Mouse (Mus musculus): ENCODE results near the gene Uap1. TPM values are rescaled to one million over a fixed set of nuclear protein-coding genes. Genes with fewer than 3 reads are reported as not detected.

The Uap1 gene
- polyA plus RNA-seq (2014; fragmentation: Illumina TruSeq; extraction: RNeasy Lipid Tissue Mini Kit (QIAGEN cat#74804); ENCODE audit: low read depth, low replicate concordance) = 65.5 TPM

GRCm38 (mm10) chr1:170174814-170175332 is at the start of gene Uap1:
Gene Uap1, minus strand, starts transcription at chr1:170174957.

GRCm38 (mm10) chr1:170214757-170215522 is 40.2 kb upstream of the Uap1 start, which contains the start of gene Uhmk1:
Gene Uhmk1, minus strand, starts transcription at chr1:170215397.

DNA sequence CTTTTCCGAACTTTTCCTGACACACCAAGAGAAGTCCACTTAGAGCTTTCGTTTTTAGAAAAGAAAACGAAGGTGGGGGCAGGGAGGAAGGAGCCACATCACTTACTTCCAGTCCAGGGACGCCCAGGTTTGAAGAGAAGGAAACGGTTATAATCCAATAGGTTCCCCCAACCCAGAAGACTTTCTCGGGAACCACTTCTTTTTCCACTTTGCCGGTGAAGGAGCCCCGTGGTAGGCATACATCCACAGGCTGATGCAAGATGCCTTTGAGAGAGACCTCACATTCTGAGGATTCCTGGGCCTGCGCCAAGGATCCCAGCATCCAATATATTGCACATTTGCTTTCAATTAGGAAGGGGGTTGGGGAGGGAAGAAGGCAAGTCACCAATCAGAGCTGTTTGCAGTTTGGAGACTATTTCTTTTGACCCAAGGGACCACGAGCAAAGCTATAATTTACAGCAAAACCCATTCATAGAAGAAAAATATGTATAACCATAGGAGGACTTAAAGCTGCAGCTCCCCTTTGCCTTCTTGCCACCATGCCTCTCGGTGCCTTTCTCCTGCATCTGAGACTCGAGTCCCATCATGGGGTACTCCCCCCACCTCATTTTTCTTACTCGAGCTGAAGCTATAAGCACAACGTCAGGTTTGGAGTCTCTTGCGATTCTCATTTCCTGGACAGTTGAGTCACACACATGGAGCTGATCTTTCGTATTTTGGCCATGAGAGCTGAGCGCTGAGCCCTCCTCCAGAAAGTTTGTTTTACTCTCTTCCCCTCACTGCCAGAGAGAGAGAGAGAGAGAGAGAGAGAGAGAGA is 64.0 kb downstream of the Uap1 start, which contains the start of gene Ddr2:
Gene Ddr2, minus strand, starts transcription at position 247 of the 817 bp plus-strand sequence.

Other genes starting within 250 kb of the Uap1 start
- 0.37 TPM for gene Ccdc190, start 246.3 kb downstream of the Uap1 start, polyA plus RNA-seq (2014; fragmentation: Illumina TruSeq; extraction: RNeasy Lipid Tissue Mini Kit (QIAGEN cat#74804); ENCODE audit: low read depth, low replicate concordance)
- 8.0 TPM for gene Hsd17b7, start 205.7 kb downstream of the Uap1 start, polyA plus RNA-seq (2014; fragmentation: Illumina TruSeq; extraction: RNeasy Lipid Tissue Mini Kit (QIAGEN cat#74804); ENCODE audit: low read depth, low replicate concordance)
- gene Ddr2, start 64.2 kb downstream of the Uap1 start, polyA plus RNA-seq (2014; fragmentation: Illumina TruSeq; extraction: RNeasy Lipid Tissue Mini Kit (QIAGEN cat#74804); ENCODE audit: low read depth, low replicate concordance) = 30.0 TPM
- gene Uhmk1, start 40.4 kb upstream of the Uap1 start, polyA plus RNA-seq (2014; fragmentation: Illumina TruSeq; extraction: RNeasy Lipid Tissue Mini Kit (QIAGEN cat#74804); ENCODE audit: low read depth, low replicate concordance) = 23.0 TPM
- not detected for gene Sh2d1b2, start 57.8 kb upstream of the Uap1 start, polyA plus RNA-seq (2014; fragmentation: Illumina TruSeq; extraction: RNeasy Lipid Tissue Mini Kit (QIAGEN cat#74804); ENCODE audit: low read depth, low replicate concordance)
- gene Sh2d1b1, start 102.4 kb upstream of the Uap1 start, polyA plus RNA-seq (2014; fragmentation: Illumina TruSeq; extraction: RNeasy Lipid Tissue Mini Kit (QIAGEN cat#74804); ENCODE audit: low read depth, low replicate concordance) = 0.50 TPM
- gene Gm7694, start 131.4 kb upstream of the Uap1 start, polyA plus RNA-seq (2014; fragmentation: Illumina TruSeq; extraction: RNeasy Lipid Tissue Mini Kit (QIAGEN cat#74804); ENCODE audit: low read depth, low replicate concordance) = 5.8 TPM
- 5.2 TPM for gene Spata46, start 133.8 kb upstream of the Uap1 start, polyA plus RNA-seq (2014; fragmentation: Illumina TruSeq; extraction: RNeasy Lipid Tissue Mini Kit (QIAGEN cat#74804); ENCODE audit: low read depth, low replicate concordance)

Measured in adipose tissue, adult 10 weeks (tissue).